Comparison of ENCODE assay signal across 8 mouse cellular contexts in genomic region chr3:35973551-35973950, GRCm38 (mm10). TPM values are rescaled to one million over a fixed set of nuclear protein-coding genes. Genes with fewer than 3 reads are reported as not detected.
DNase-seq lines count a peak whose midpoint lies in the region; ATAC-seq lines count a peak whose summit lies in the region.

No protein-coding gene starts in this region.

- H3K27ac ChIP-seq in limb, embryonic 11.5 days (replicated peaks; ENCODE audit: low read depth, low read length): no peak overlapping the region
- no peak overlapping the region for H3K27ac ChIP-seq in limb, embryonic 10.5 days

- no peak overlapping the region for H3K4me2 ChIP-seq in limb, embryonic 11.5 days (ENCODE audit: low read depth, severe bottlenecking)

- peak; percentile 24 to 30 for DNase-seq in cerebellum, adult 18-20 months
- DNase-seq in cerebellum, adult 9-11 months: no peak
- peak; percentile 49 for DNase-seq in limb, embryonic 11.5 days (ENCODE audit: low spot score)
- no peak for DNase-seq in limb, embryonic 10.5 days (ENCODE audit: low spot score)
- DNase-seq in adipocyte (ENCODE audit: low spot score): peak; percentile 42
- peak; percentile 29 for DNase-seq in lung, postnatal 25 days (ENCODE audit: low spot score)
- peak; percentile 74 for DNase-seq in thymus, postnatal 4 days

- ATAC-seq in limb, embryonic 11.5 days (ENCODE audit: insufficient number of reproducible peaks, low FRiP score, low TSS enrichment, low read depth): no peak
- peak; percentile 80 for ATAC-seq in granulocyte monocyte progenitor cell, adult 5-6 weeks (replicated peaks; ENCODE audit: poor library complexity, severe bottlenecking)

- WGBS in limb, embryonic 11.5 days: 77% methylated on average over 7 of the region's 7 CpGs
- 80% methylated on average over 7 of the region's 7 CpGs for WGBS in limb, embryonic 10.5 days

- H3K36me3 ChIP-seq in limb, embryonic 11.5 days (ENCODE audit: control insufficient read depth, insufficient read depth, low read length): no peaks in the 10 kb centered on the region; the same call in 1 of the 2 replicates
- H3K36me3 ChIP-seq in limb, embryonic 10.5 days: peaks cover 69% of the 10 kb centered on the region

- H3K4me3 ChIP-seq in limb, embryonic 11.5 days (ENCODE audit: low read depth, low read length): no peak overlapping the region
- H3K4me3 ChIP-seq in limb, embryonic 10.5 days: no peak overlapping the region

- H3K4me1 ChIP-seq in limb, embryonic 11.5 days (ENCODE audit: control insufficient read depth, insufficient read depth, low read length): no peaks in the 10 kb centered on the region
- no peaks in the 10 kb centered on the region for H3K4me1 ChIP-seq in limb, embryonic 10.5 days

- H3K9ac ChIP-seq in limb, embryonic 11.5 days (ENCODE audit: low read length): no peak overlapping the region

- no peaks in the 10 kb centered on the region for H3K9me3 ChIP-seq in limb, embryonic 11.5 days (ENCODE audit: control insufficient read depth, low read length)
- H3K9me3 ChIP-seq in limb, embryonic 10.5 days (replicated peaks): no peaks in the 10 kb centered on the region

- no peaks in the 10 kb centered on the region for H3K27me3 ChIP-seq in limb, embryonic 11.5 days (ENCODE audit: control insufficient read depth, insufficient read depth, low read length)
- H3K27me3 ChIP-seq in limb, embryonic 10.5 days (ENCODE audit: low read depth, poor library complexity, severe bottlenecking): no peaks in the 10 kb centered on the region

RNA-seq across cellular contexts. Expression of gene Mccc1, which starts 26.9 kb away (rescaled TPM):
- polyA plus RNA-seq in limb, embryonic 11.5 days (2014; fragmentation: Nextera tagmentation; extraction: Ambion mirVana): 35.8 and 36.3 TPM in 2 replicates
- polyA plus RNA-seq in limb, embryonic 10.5 days (2016; fragmentation: Nextera tagmentation; extraction: Ambion mirVana): 40.7 and 42.4 TPM in 2 replicates
- total RNA-seq in granulocyte monocyte progenitor cell, adult 5-6 weeks (2014; fragmentation: Nextera tagmentation): 19.2 and 34.4 TPM in 2 replicates
- total RNA-seq in granulocyte monocyte progenitor cell, adult 5-6 weeks (2017): 13.0 and 20.1 TPM in 2 replicates

RNA-seq across cellular contexts. Expression of gene Dcun1d1, which starts 36.3 kb away (rescaled TPM):
- polyA plus RNA-seq in limb, embryonic 11.5 days (2014; fragmentation: Nextera tagmentation; extraction: Ambion mirVana): 100 and 102 TPM in 2 replicates
- 97.4 and 109 TPM in 2 replicates for polyA plus RNA-seq in limb, embryonic 10.5 days (2016; fragmentation: Nextera tagmentation; extraction: Ambion mirVana)
- 90.1 and 111 TPM in 2 replicates for total RNA-seq in granulocyte monocyte progenitor cell, adult 5-6 weeks (2014; fragmentation: Nextera tagmentation)
- 221 and 228 TPM in 2 replicates for total RNA-seq in granulocyte monocyte progenitor cell, adult 5-6 weeks (2017)

Comparison
In these comparisons a context has a peak if more than half of its experiments do, and no peak if none do; other contexts are left out.
1. DNase-seq: peak in cerebellum, adult 18-20 months (2 of 2), limb, embryonic 11.5 days (single experiment), adipocyte (single experiment), lung, postnatal 25 days (single experiment) and thymus, postnatal 4 days (single experiment); none in cerebellum, adult 9-11 months (single experiment) and limb, embryonic 10.5 days (single experiment).